Mouse (Mus musculus): ENCODE measurements at regions not wholly inside any gene's neighbourhood (a gene's known extent, or its start where the extent isn't known, plus 50 kb on each side); places are given as distances from the start of the nearest gene placed in this dataset.
"Not testable (repeated sequence)": the region's sequence is repeated elsewhere in the genome, so short reads cannot be mapped to it uniquely, and the experiment has no call there.

DNA sequence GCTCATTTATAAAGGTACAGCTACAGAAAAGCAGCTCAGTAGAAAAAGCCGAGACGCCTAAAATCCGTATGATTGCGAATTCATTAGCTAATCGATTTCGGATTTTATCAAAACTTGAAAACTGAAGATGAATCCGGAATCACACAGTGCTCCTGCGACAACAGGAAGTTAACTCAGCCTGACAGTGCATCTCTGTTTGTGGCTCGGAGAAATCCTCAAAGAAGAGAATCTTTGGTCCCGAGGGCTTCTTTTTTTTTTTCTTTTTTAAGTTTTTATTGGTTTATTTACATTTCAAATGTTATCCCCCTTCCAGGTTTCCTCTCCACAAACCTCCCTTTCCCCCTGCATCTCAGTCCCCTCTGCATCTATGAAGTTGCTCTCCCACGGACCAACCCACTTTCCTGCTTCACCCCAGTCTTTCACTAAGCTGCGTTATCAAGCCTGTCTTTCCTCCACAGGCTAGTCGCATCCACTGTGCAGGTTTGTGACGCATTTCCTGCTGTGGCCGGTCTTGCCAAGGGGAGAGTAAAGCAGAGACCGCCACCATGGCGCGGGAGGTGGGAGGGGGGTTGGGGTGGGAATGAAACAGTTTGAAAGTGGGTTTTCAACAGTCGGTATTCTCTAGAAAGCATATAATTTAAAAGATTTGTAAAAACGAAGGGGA is 593.4 kb upstream of the Snrpn start:
- in situ Hi-C loops (cut with MboI, MseI), result loop anchor here (10.0 kb wide), 1 partner anchor 1661 kb away; no protein-coding TSS in a partner anchor

DNA sequence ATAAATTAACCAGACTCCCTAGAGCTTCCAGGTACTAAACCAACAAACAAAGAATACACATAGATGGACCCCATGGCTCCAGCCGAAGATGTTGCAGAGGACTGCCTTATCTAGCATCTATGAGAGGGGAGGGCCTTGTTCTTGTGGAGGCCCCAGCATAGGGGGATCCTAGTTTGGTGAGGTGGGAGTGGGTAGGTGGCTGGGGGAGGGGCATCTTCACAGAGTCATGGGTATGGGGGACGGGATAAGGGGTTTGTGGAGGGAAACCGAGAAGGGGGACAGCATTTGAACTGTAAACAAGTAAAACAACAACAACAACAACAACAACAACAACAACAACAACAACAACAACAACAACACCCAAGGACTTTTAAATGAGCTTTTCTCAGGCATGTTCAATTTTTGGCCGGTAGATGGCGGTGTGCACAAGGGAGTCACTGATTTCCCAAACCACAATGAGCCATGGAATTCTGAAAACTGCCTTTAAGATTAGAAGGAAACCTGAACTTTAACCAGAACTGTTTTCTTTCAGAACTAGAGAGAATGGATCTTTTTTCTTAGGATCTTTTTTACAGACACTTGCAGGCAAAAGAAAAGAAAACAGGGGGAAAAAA is 588.2 kb upstream of the Snrpn start:
- in situ Hi-C loops (cut with MboI, MseI), result not testable (repeated sequence)

Data from T-helper 1 cell (primary cell).